Mouse (Mus musculus): ENCODE results near the gene Bnc1. TPM values are rescaled to one million over a fixed set of nuclear protein-coding genes. Genes with fewer than 3 reads are reported as not detected.
A peak's percentile ranks its signal among the peaks of the same experiment; 100 is the strongest.

The Bnc1 gene
- polyA plus RNA-seq, 1 experiment from 2014 or later = 4.5 TPM

GRCm38 (mm10) chr7:82004228-82004627, 12.1 kb upstream of the Bnc1 start:
- no peak for DNase-seq (ENCODE audit: low spot score)
- no peaks in the 10 kb centered on the region for H3K9me3 ChIP-seq
- no peak overlapping the region for H3K27ac ChIP-seq (replicated peaks)
- no peak overlapping the region for H3K4me3 ChIP-seq
- peaks cover 31% of the 10 kb centered on the region for H3K4me1 ChIP-seq
- WGBS = 43% methylated on average over 2 of the region's 2 CpGs
- no peaks in the 10 kb centered on the region for H3K36me3 ChIP-seq (replicated peaks)
- peaks cover 7% of the 10 kb centered on the region; the same call in 1 of the 2 replicates for H3K27me3 ChIP-seq (replicated peaks; ENCODE audit: low read depth, poor library complexity, severe bottlenecking)

GRCm38 (mm10) chr7:81999816-82000215, 7.7 kb upstream of the Bnc1 start:
- Histone ChIP-seq H3K27ac (replicated peaks) (no peak overlapping the region; the same call in 1 of the 2 replicates), H3K4me3 (no peak overlapping the region), H3K36me3 (replicated peaks) (no peaks in the 10 kb centered on the region), H3K27me3 (replicated peaks; ENCODE audit: low read depth, poor library complexity, severe bottlenecking) (peaks cover 38% of the 10 kb centered on the region), H3K4me1 (peaks cover 48% of the 10 kb centered on the region), H3K9me3 (no peaks in the 10 kb centered on the region)
- no peak for DNase-seq (ENCODE audit: low spot score)
- 36% methylated on average over 2 of the region's 2 CpGs for WGBS

GRCm38 (mm10) chr7:81999372-81999771, 7.3 kb upstream of the Bnc1 start:
- Histone ChIP-seq H3K27ac (replicated peaks) (no peak overlapping the region; the same call in 1 of the 2 replicates), H3K9me3 (no peaks in the 10 kb centered on the region), H3K36me3 (replicated peaks) (no peaks in the 10 kb centered on the region), H3K27me3 (replicated peaks; ENCODE audit: low read depth, poor library complexity, severe bottlenecking) (peaks cover 42% of the 10 kb centered on the region), H3K4me3 (no peak overlapping the region), H3K4me1 (peaks cover 48% of the 10 kb centered on the region)
- DNase-seq (ENCODE audit: low spot score) = no peak
- 76% methylated on average over 7 of the region's 7 CpGs for WGBS

- Histone ChIP-seq H3K27ac (replicated peaks) (0 out of 2 replicates have a peak overlapping the region, but pooled peaks have one; percentile 32), H3K4me3 (no peak overlapping the region), H3K36me3 (replicated peaks) (no peaks in the 10 kb centered on the region), H3K9me3 (no peaks in the 10 kb centered on the region), H3K27me3 (replicated peaks; ENCODE audit: low read depth, poor library complexity, severe bottlenecking) (peaks cover 76% of the 10 kb centered on the region), H3K4me1 (peaks cover 51% of the 10 kb centered on the region)
- 15% methylated on average over 9 of the region's 9 CpGs for WGBS
- DNase-seq (ENCODE audit: low spot score) = peak; percentile 59
Observed at GRCm38 (mm10) chr7:81995975-81996374, 3.9 kb upstream of the Bnc1 start.

- 83% methylated on average over 6 of the region's 6 CpGs for WGBS
- no peak overlapping the region for H3K27ac ChIP-seq (replicated peaks)
- H3K4me1 ChIP-seq = peaks cover 50% of the 10 kb centered on the region
- H3K9me3 ChIP-seq = no peaks in the 10 kb centered on the region
- DNase-seq (ENCODE audit: low spot score) = peak; percentile 7
- H3K36me3 ChIP-seq (replicated peaks) = no peaks in the 10 kb centered on the region
- peaks cover 78% of the 10 kb centered on the region for H3K27me3 ChIP-seq (replicated peaks; ENCODE audit: low read depth, poor library complexity, severe bottlenecking)
- H3K4me3 ChIP-seq = no peak overlapping the region
Observed at GRCm38 (mm10) chr7:81995126-81995525, 3.0 kb upstream of the Bnc1 start.

GRCm38 (mm10) chr7:81993140-81993539, 1.0 kb upstream of the Bnc1 start:
- H3K36me3 ChIP-seq (replicated peaks) = no peaks in the 10 kb centered on the region
- WGBS = 32% methylated on average over 7 of the region's 7 CpGs
- H3K9me3 ChIP-seq = no peaks in the 10 kb centered on the region
- peak overlapping the region; percentile 68 for H3K4me3 ChIP-seq
- H3K27me3 ChIP-seq (replicated peaks; ENCODE audit: low read depth, poor library complexity, severe bottlenecking) = peaks cover 92% of the 10 kb centered on the region
- peaks cover 46% of the 10 kb centered on the region for H3K4me1 ChIP-seq
- DNase-seq (ENCODE audit: low spot score) = no peak
- H3K27ac ChIP-seq (replicated peaks) = 0 out of 2 replicates have a peak overlapping the region, but pooled peaks have one; percentile 81

GRCm38 (mm10) chr7:81991611-81992061, 456 bp downstream of the Bnc1 start:
- peaks cover 41% of the 10 kb centered on the region for H3K4me1 ChIP-seq
- H3K27me3 ChIP-seq (replicated peaks; ENCODE audit: low read depth, poor library complexity, severe bottlenecking) = peaks cover 93% of the 10 kb centered on the region
- H3K9me3 ChIP-seq = no peaks in the 10 kb centered on the region
- WGBS = under 1% methylated on average over 36 of the region's 36 CpGs
- H3K4me3 ChIP-seq = peak overlapping the region; percentile 68
- H3K27ac ChIP-seq (replicated peaks) = peak overlapping the region; percentile 81
- no peaks in the 10 kb centered on the region for H3K36me3 ChIP-seq (replicated peaks)
- DNase-seq (ENCODE audit: low spot score) = peak; percentile 62

- peak; percentile 37 for DNase-seq (ENCODE audit: low spot score)
- peaks cover 36% of the 10 kb centered on the region for H3K4me1 ChIP-seq
- H3K27ac ChIP-seq (replicated peaks) = peak overlapping the region; percentile 81
- WGBS = 3% methylated on average over 12 of the region's 12 CpGs
- peaks cover 93% of the 10 kb centered on the region for H3K27me3 ChIP-seq (replicated peaks; ENCODE audit: low read depth, poor library complexity, severe bottlenecking)
- no peaks in the 10 kb centered on the region for H3K9me3 ChIP-seq
- H3K4me3 ChIP-seq = peak overlapping the region; percentile 68
- no peaks in the 10 kb centered on the region for H3K36me3 ChIP-seq (replicated peaks)
Observed at GRCm38 (mm10) chr7:81991116-81991515, 976 bp downstream of the Bnc1 start.

- H3K4me1 ChIP-seq = no peaks in the 10 kb centered on the region
- no peak for DNase-seq (ENCODE audit: low spot score)
- 80% methylated on average over 6 of the region's 6 CpGs for WGBS
Observed at GRCm38 (mm10) chr7:81983651-81984050, 8.4 kb downstream of the Bnc1 start.

GRCm38 (mm10) chr7:81978304-81978703, 13.8 kb downstream of the Bnc1 start:
- WGBS = 84% methylated on average over 8 of the region's 8 CpGs
- no peak for DNase-seq (ENCODE audit: low spot score)
- Histone ChIP-seq H3K27ac (replicated peaks) (no peak overlapping the region), H3K36me3 (replicated peaks) (no peaks in the 10 kb centered on the region; the same call in 1 of the 2 replicates), H3K27me3 (replicated peaks; ENCODE audit: low read depth, poor library complexity, severe bottlenecking) (no peaks in the 10 kb centered on the region), H3K9me3 (no peaks in the 10 kb centered on the region), H3K4me1 (no peaks in the 10 kb centered on the region), H3K4me3 (no peak overlapping the region)

More at GRCm38 (mm10) chr7:81983651-81984050, 8.4 kb downstream of the Bnc1 start:
- no peaks in the 10 kb centered on the region for H3K9me3 ChIP-seq
- H3K4me3 ChIP-seq = no peak overlapping the region
- no peaks in the 10 kb centered on the region for H3K36me3 ChIP-seq (replicated peaks)
- no peak overlapping the region for H3K27ac ChIP-seq (replicated peaks)
- H3K27me3 ChIP-seq (replicated peaks; ENCODE audit: low read depth, poor library complexity, severe bottlenecking) = peaks cover 24% of the 10 kb centered on the region

- Histone ChIP-seq H3K9me3 (no peaks in the 10 kb centered on the region), H3K4me1 (no peaks in the 10 kb centered on the region), H3K4me3 (no peak overlapping the region), H3K27ac (replicated peaks) (no peak overlapping the region), H3K36me3 (replicated peaks) (no peaks in the 10 kb centered on the region; the same call in 1 of the 2 replicates), H3K27me3 (replicated peaks; ENCODE audit: low read depth, poor library complexity, severe bottlenecking) (no peaks in the 10 kb centered on the region)
- 93% methylated on average over 10 of the region's 10 CpGs for WGBS
- no peak for DNase-seq (ENCODE audit: low spot score)
Observed at GRCm38 (mm10) chr7:81974616-81975015, 17.5 kb downstream of the Bnc1 start.

- no peak overlapping the region for H3K27ac ChIP-seq (replicated peaks)
- no peaks in the 10 kb centered on the region; the same call in 1 of the 2 replicates for H3K36me3 ChIP-seq (replicated peaks)
- no peaks in the 10 kb centered on the region for H3K27me3 ChIP-seq (replicated peaks; ENCODE audit: low read depth, poor library complexity, severe bottlenecking)
- 92% methylated on average over 12 of the region's 12 CpGs for WGBS
- H3K9me3 ChIP-seq = no peaks in the 10 kb centered on the region
- no peak overlapping the region for H3K4me3 ChIP-seq
- DNase-seq (ENCODE audit: low spot score) = peak; percentile 3
- H3K4me1 ChIP-seq = no peaks in the 10 kb centered on the region
Observed at GRCm38 (mm10) chr7:81973939-81974338, 18.2 kb downstream of the Bnc1 start.

GRCm38 (mm10) chr7:81973339-81973738, 18.8 kb downstream of the Bnc1 start:
- Histone ChIP-seq H3K9me3 (no peaks in the 10 kb centered on the region), H3K27ac (replicated peaks) (no peak overlapping the region), H3K27me3 (replicated peaks; ENCODE audit: low read depth, poor library complexity, severe bottlenecking) (no peaks in the 10 kb centered on the region), H3K36me3 (replicated peaks) (no peaks in the 10 kb centered on the region; the same call in 1 of the 2 replicates), H3K4me3 (no peak overlapping the region), H3K4me1 (no peaks in the 10 kb centered on the region)
- no peak for DNase-seq (ENCODE audit: low spot score)
- WGBS = 92% methylated on average over 5 of the region's 5 CpGs

Measured in embryonic facial prominence, embryonic 10.5 days (tissue).